Mouse (Mus musculus): ENCODE results near the gene Pias1. TPM values are rescaled to one million over a fixed set of nuclear protein-coding genes. Genes with fewer than 3 reads are reported as not detected.

The Pias1 gene
- polyA plus RNA-seq, 1 experiment, result 36.5 TPM

- TF ChIP-seq POLR2A (IDR thresholded peaks at IDR 0.05; ENCODE audit: borderline replicate concordance, extremely low read depth, low read depth, low read length) (no peak), CTCF (IDR thresholded peaks at IDR 0.05; ENCODE audit: insufficient read depth, low read length) (no peak)
- WGBS, result 76% methylated on average over 3 of the region's 3 CpGs
- no peak overlapping the region for H3K4me3 ChIP-seq (replicated peaks; ENCODE audit: extremely low read depth, low read depth, low read length)
- H3K4me1 ChIP-seq (ENCODE audit: control insufficient read depth, insufficient read depth, low read length), result peaks cover 20% of the 10 kb centered on the region
- DNase-seq, result no peak
These were observed 21.7 kb downstream of the Pias1 start for GRCm38 (mm10) chr9:62966018-62966417.

GRCm38 (mm10) chr9:62952713-62953112 is 35.0 kb downstream of the Pias1 start:
- no peak overlapping the region for H3K4me3 ChIP-seq (replicated peaks; ENCODE audit: extremely low read depth, low read depth, low read length)
- TF ChIP-seq CTCF (IDR thresholded peaks at IDR 0.05; ENCODE audit: insufficient read depth, low read length), result no peak
- no peak for TF ChIP-seq POLR2A (IDR thresholded peaks at IDR 0.05; ENCODE audit: borderline replicate concordance, extremely low read depth, low read depth, low read length)
- peaks cover 13% of the 10 kb centered on the region for H3K4me1 ChIP-seq (ENCODE audit: control insufficient read depth, insufficient read depth, low read length)
- DNase-seq, result no peak

DNA sequence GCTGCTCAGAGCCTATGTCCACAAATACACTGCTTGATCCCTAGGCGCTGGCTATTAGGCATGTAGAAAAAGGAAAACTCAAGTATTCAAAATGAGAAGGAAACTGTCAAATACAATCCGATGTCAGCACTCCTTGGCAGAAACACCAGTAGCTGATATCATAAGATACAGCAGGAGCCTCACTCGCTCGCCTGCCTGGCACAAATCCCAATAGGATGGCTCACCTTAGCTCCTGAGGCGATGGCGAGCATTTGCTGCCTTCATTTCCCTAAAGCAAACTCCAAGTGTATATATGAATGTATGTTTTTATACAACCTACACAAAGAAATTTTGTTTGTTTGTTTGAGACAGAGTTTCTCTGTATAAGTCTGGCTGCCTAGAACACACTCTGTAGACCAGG is 42.4 kb downstream of the Pias1 start:
- 77% methylated on average over 6 of the region's 6 CpGs for WGBS
- no peak for DNase-seq
- Histone ChIP-seq H3K4me3 (replicated peaks; ENCODE audit: extremely low read depth, low read depth, low read length) (no peak overlapping the region), H3K4me1 (ENCODE audit: control insufficient read depth, insufficient read depth, low read length) (peaks cover 7% of the 10 kb centered on the region)
- TF ChIP-seq POLR2A (IDR thresholded peaks at IDR 0.05; ENCODE audit: borderline replicate concordance, extremely low read depth, low read depth, low read length), result no peak
- no peak for TF ChIP-seq CTCF (IDR thresholded peaks at IDR 0.05; ENCODE audit: insufficient read depth, low read length)

- Histone ChIP-seq H3K4me3 (replicated peaks; ENCODE audit: extremely low read depth, low read depth, low read length) (no peak overlapping the region), H3K4me1 (ENCODE audit: control insufficient read depth, insufficient read depth, low read length) (peaks cover 8% of the 10 kb centered on the region)
- DNase-seq, result no peak
- 86% methylated on average over 1 of the region's 1 CpGs for WGBS
- no peak for TF ChIP-seq POLR2A (IDR thresholded peaks at IDR 0.05; ENCODE audit: borderline replicate concordance, extremely low read depth, low read depth, low read length)
- TF ChIP-seq CTCF (IDR thresholded peaks at IDR 0.05; ENCODE audit: insufficient read depth, low read length), result no peak
These were observed 43.7 kb downstream of the Pias1 start for GRCm38 (mm10) chr9:62944063-62944462.

DNA sequence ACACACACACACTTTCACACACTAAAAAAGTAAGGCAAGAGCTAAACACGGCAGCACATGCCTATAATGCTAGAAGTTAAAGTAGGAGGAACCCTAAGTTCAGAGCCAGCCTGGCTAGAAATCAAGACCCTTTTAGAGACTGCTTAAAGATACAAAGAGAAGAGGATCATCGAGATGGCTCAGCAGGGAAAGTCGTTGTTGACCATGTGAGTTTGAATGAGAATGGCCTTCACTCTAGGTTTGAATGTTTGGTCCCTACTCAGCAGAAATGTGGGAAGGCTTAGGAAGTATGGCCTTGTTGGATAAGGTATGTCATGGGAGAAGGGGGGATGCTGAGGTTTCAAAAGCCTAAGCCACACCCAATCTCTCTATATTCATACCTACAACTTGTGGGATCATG is 46.8 kb downstream of the Pias1 start:
- Histone ChIP-seq H3K4me1 (ENCODE audit: control insufficient read depth, insufficient read depth, low read length) (peaks cover 19% of the 10 kb centered on the region), H3K4me3 (replicated peaks; ENCODE audit: extremely low read depth, low read depth, low read length) (no peak overlapping the region)
- WGBS, result 78% methylated on average over 3 of the region's 3 CpGs
- DNase-seq, result no peak
- TF ChIP-seq POLR2A (IDR thresholded peaks at IDR 0.05; ENCODE audit: borderline replicate concordance, extremely low read depth, low read depth, low read length) (no peak), CTCF (IDR thresholded peaks at IDR 0.05; ENCODE audit: insufficient read depth, low read length) (no peak)

DNA sequence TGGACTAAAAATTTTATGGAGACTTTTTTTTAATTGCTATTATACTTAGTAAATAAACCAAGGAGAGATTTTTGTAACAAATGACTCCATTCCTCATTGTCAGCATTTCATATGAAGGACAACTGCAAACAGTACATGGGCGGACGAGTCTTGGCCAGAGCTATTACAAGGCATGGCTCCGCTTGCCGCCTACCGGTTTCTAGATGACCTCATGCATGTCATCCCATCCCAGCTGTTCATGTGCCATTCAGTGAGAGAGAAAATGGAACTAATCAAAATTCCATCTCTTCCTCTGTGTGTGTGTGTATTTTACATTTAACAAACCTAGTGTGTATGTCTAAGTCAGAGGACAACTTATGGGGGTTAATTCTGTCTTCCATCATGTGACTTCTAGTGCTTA is 51.9 kb downstream of the Pias1 start:
- no peak for DNase-seq
- TF ChIP-seq CTCF (IDR thresholded peaks at IDR 0.05; ENCODE audit: insufficient read depth, low read length), result no peak
- TF ChIP-seq POLR2A (IDR thresholded peaks at IDR 0.05; ENCODE audit: borderline replicate concordance, extremely low read depth, low read depth, low read length), result no peak

DNA sequence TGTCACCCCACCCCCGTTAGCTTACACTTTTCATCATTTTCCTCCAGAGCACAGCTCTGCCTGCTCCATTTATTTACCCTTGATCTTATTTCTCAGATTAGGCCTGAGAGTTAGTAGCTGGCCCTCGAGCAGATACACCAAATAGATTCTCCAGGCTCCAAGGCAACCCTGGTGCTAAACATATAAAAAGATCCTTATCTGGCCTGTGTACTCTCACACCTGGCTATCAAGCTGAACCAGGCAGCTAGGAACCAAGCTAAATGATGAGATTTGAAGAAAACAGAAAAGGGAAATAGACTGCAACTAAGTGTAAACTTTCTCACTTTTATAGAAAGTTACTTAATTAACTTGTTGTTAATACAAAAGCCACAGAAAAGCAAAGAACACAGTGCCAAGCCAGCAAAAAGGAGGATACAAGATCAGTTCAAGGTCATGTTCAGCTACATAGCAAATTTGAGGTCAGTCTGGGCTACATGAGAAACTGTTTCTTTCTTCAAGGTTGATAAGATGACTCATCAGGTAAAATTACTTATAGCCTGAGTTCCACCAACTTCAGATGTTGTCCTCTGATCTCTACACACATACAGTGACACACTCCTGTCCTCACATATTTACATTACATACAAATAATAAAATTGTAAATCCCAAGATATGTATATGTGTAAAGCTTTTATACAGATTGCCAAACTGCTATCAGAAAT is 52.9 kb downstream of the Pias1 start:
- TF ChIP-seq POLR2A (IDR thresholded peaks at IDR 0.05; ENCODE audit: borderline replicate concordance, extremely low read depth, low read depth, low read length) (no peak), CTCF (IDR thresholded peaks at IDR 0.05; ENCODE audit: insufficient read depth, low read length) (no peak)
- WGBS, result 49% methylated on average over 2 of the region's 2 CpGs
- no peak for DNase-seq
- Histone ChIP-seq H3K4me1 (ENCODE audit: control insufficient read depth, insufficient read depth, low read length) (peaks cover 29% of the 10 kb centered on the region), H3K4me3 (replicated peaks; ENCODE audit: extremely low read depth, low read depth, low read length) (no peak overlapping the region)

More for the DNA sequence above, 51.9 kb downstream of the Pias1 start:
- H3K4me3 ChIP-seq (replicated peaks; ENCODE audit: extremely low read depth, low read depth, low read length), result no peak overlapping the region
- 42% methylated on average over 5 of the region's 5 CpGs for WGBS
- peaks cover 31% of the 10 kb centered on the region for H3K4me1 ChIP-seq (ENCODE audit: control insufficient read depth, insufficient read depth, low read length)

- H3K4me1 ChIP-seq (ENCODE audit: control insufficient read depth, insufficient read depth, low read length), result peaks cover 27% of the 10 kb centered on the region
- DNase-seq, result no peak
- no peak for TF ChIP-seq POLR2A (IDR thresholded peaks at IDR 0.05; ENCODE audit: borderline replicate concordance, extremely low read depth, low read depth, low read length)
- TF ChIP-seq CTCF (IDR thresholded peaks at IDR 0.05; ENCODE audit: insufficient read depth, low read length), result no peak
- H3K4me3 ChIP-seq (replicated peaks; ENCODE audit: extremely low read depth, low read depth, low read length), result no peak overlapping the region
- WGBS, result 25% methylated on average over 4 of the region's 4 CpGs
These were observed 55.0 kb downstream of the Pias1 start for GRCm38 (mm10) chr9:62932575-62933339.

DNA sequence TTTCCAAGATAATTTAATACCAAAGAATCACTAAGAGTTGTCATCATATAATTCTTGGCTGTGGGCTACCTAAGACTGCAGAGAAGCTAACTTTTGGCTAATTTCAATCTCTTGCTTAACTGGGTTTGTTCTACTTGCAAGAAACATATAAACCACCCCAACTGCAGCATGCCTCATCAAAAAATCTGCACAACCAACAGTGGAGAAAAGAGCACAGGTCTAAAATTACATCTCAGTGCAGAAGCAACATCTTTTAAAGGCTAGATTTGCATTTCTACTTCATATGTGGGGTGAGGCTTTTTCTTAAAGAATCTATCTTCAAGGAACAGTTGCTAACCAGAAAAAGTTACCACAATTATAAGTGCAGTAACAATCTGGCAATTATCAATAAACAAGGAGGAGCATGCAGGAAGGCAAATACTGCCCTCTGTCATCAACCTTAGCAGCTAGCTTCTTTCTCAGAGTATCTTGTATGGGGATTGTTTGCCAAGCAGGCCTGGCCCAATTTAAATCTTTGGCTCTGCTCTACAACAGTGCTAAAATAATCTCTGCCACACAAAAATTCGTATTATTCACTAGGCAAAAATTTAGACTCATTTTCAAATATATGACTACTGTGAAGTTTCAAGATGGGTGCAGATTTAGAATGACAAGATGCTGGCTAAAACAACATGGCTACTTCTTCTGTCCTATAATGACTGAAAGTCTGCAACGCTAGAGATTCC is 62.7 kb downstream of the Pias1 start:
- Histone ChIP-seq H3K4me3 (replicated peaks; ENCODE audit: extremely low read depth, low read depth, low read length) (no peak overlapping the region), H3K4me1 (ENCODE audit: control insufficient read depth, insufficient read depth, low read length) (no peaks in the 10 kb centered on the region; the same call in none of the 2 replicates)
- DNase-seq, result no peak
- WGBS, result 72% methylated on average over 2 of the region's 2 CpGs
- TF ChIP-seq POLR2A (IDR thresholded peaks at IDR 0.05; ENCODE audit: borderline replicate concordance, extremely low read depth, low read depth, low read length) (no peak), CTCF (IDR thresholded peaks at IDR 0.05; ENCODE audit: insufficient read depth, low read length) (no peak)
